Mouse (Mus musculus) lung, adult 2 months (tissue): ENCODE data around the gene Tlk2.

ENCODE experiments used
- CTCF ChIP-seq: fragments of 200-500 bp; IDR thresholded peaks from 2 replicates; pipeline ENCODE4 v1.5.1; 2011; ENCODE audit warnings: mild to moderate bottlenecking, low read length, control low read depth; ENCODE audit not compliant: insufficient read depth
- POLR2A ChIP-seq: fragments of 200-500 bp; IDR thresholded peaks from 2 replicates; pipeline ENCODE4 v1.6.1; 2011; ENCODE audit warnings: low read depth, mild to moderate bottlenecking, control low read depth, low read length, borderline replicate concordance; ENCODE audit errors: extremely low read depth

GRCm38 (mm10) chr11:105156748-105157267 lies 21.8 kb upstream of the Tlk2 start:
- no peak for TF ChIP-seq CTCF
- no peak for TF ChIP-seq POLR2A
